ENCODE assay signal across 8 mouse cellular contexts in genomic region chr11:80080381-80080825, GRCm38 (mm10). TPM values are rescaled to one million over a fixed set of nuclear protein-coding genes. Genes with fewer than 3 reads are reported as not detected.
DNase-seq lines count a peak whose midpoint lies in the region; ATAC-seq and TF ChIP-seq lines count a peak whose summit lies in the region.

No protein-coding gene starts in this region.

- peak; percentile 24 for DNase-seq in embryo, embryonic 11.5 days (ENCODE audit: low read depth, low spot score)
- no peak for DNase-seq in embryo, embryonic 9.5 days (ENCODE audit: extremely low spot score)
- DNase-seq in 3T3-L1 (ENCODE audit: low read depth, low spot score), result peak; percentile 41
- no peak for DNase-seq in hindbrain, embryonic 14.5 days (ENCODE audit: low spot score)
- DNase-seq in lung, postnatal 0 days (ENCODE audit: low spot score), result no peak
- no peak for DNase-seq in thymus, postnatal 4 days
- no peak for DNase-seq in right cerebral cortex, postnatal 14 days

- H3K9ac ChIP-seq in embryonic facial prominence, embryonic 13.5 days, result peak overlapping the region; percentile 98
- H3K9ac ChIP-seq in hindbrain, embryonic 14.5 days, result peak overlapping the region; percentile 87
- peak overlapping the region; percentile 96 for H3K9ac ChIP-seq in lung, postnatal 0 days (replicated peaks; ENCODE audit: low read depth)

- no peak for TF ChIP-seq CTCF in lung, postnatal 0 days (IDR thresholded peaks at IDR 0.05)

- H3K4me1 ChIP-seq in embryonic facial prominence, embryonic 13.5 days, result peaks cover 16% of the 10 kb centered on the region
- H3K4me1 ChIP-seq in hindbrain, embryonic 14.5 days (replicated peaks; ENCODE audit: control insufficient read depth, insufficient read depth, low read length), result peaks cover 12% of the 10 kb centered on the region
- H3K4me1 ChIP-seq in lung, postnatal 0 days (ENCODE audit: insufficient read depth, low read depth, low read length), result peaks cover 7% of the 10 kb centered on the region; the same call in 1 of the 2 replicates

- no peaks in the 10 kb centered on the region for H3K36me3 ChIP-seq in embryonic facial prominence, embryonic 13.5 days
- H3K36me3 ChIP-seq in hindbrain, embryonic 14.5 days (replicated peaks; ENCODE audit: control insufficient read depth, insufficient read depth), result no peaks in the 10 kb centered on the region
- H3K36me3 ChIP-seq in lung, postnatal 0 days (ENCODE audit: insufficient read depth, low read length), result no peaks in the 10 kb centered on the region

- no peaks in the 10 kb centered on the region for H3K9me3 ChIP-seq in embryonic facial prominence, embryonic 13.5 days
- no peaks in the 10 kb centered on the region for H3K9me3 ChIP-seq in hindbrain, embryonic 14.5 days (ENCODE audit: control insufficient read depth, low read length)
- no peaks in the 10 kb centered on the region for H3K9me3 ChIP-seq in lung, postnatal 0 days (ENCODE audit: low read length)

- peak overlapping the region; percentile 72 for H3K4me2 ChIP-seq in embryonic facial prominence, embryonic 13.5 days
- peak overlapping the region; percentile 84 for H3K4me2 ChIP-seq in hindbrain, embryonic 14.5 days (replicated peaks)
- H3K4me2 ChIP-seq in lung, postnatal 0 days (replicated peaks; ENCODE audit: low read depth, low read length), result peak overlapping the region; percentile 74

- no peak for TF ChIP-seq EP300 in lung, postnatal 0 days (IDR thresholded peaks at IDR 0.05)

- peak overlapping the region; percentile 97 for H3K27ac ChIP-seq in embryonic facial prominence, embryonic 13.5 days
- peak overlapping the region; percentile 76 for H3K27ac ChIP-seq in hindbrain, embryonic 14.5 days
- H3K27ac ChIP-seq in lung, postnatal 0 days (ENCODE audit: low read length), result peak overlapping the region; percentile 97

- no peaks in the 10 kb centered on the region for H3K27me3 ChIP-seq in embryonic facial prominence, embryonic 13.5 days
- no peaks in the 10 kb centered on the region for H3K27me3 ChIP-seq in hindbrain, embryonic 14.5 days (ENCODE audit: control insufficient read depth, insufficient read depth, low read length)
- no peaks in the 10 kb centered on the region for H3K27me3 ChIP-seq in lung, postnatal 0 days (replicated peaks; ENCODE audit: insufficient read depth, low read length)

- peak; percentile 63; the same call in 1 of the 2 replicates for ATAC-seq in embryonic facial prominence, embryonic 13.5 days (ENCODE audit: insufficient number of reproducible peaks, insufficient read depth, low FRiP score, low TSS enrichment, low read depth)
- no peak for ATAC-seq in hindbrain, embryonic 14.5 days (ENCODE audit: low FRiP score)
- ATAC-seq in lung, postnatal 0 days, result peak; percentile 23

- peak overlapping the region; percentile 91 for H3K4me3 ChIP-seq in embryonic facial prominence, embryonic 13.5 days
- H3K4me3 ChIP-seq in hindbrain, embryonic 14.5 days (replicated peaks; ENCODE audit: low read length), result peak overlapping the region; percentile 90
- peak overlapping the region; percentile 95 for H3K4me3 ChIP-seq in lung, postnatal 0 days (ENCODE audit: low read depth, low read length)

- WGBS in embryonic facial prominence, embryonic 13.5 days, result under 1% methylated on average over 32 of the region's 32 CpGs
- under 1% methylated on average over 32 of the region's 32 CpGs for WGBS in hindbrain, embryonic 14.5 days
- under 1% methylated on average over 28 of the region's 32 CpGs for WGBS in lung, postnatal 0 days

RNA-seq across cellular contexts. Expression of gene Crlf3, which starts 0.4 kb away (rescaled TPM):
- 47.4 and 50.9 TPM in 2 replicates for polyA plus RNA-seq in embryonic facial prominence, embryonic 13.5 days (2015; fragmentation: Nextera tagmentation; extraction: Ambion mirVana)
- 10.7 and 12.3 TPM in 2 replicates for polyA plus RNA-seq in hindbrain, embryonic 14.5 days (2014; fragmentation: Nextera tagmentation; extraction: Ambion mirVana)
- 40.8 and 42.4 TPM in 2 replicates for polyA plus RNA-seq in lung, postnatal 0 days (2015; fragmentation: Nextera tagmentation; extraction: Ambion mirVana)

RNA-seq across cellular contexts. Expression of gene Atad5, which starts 8.8 kb away (rescaled TPM):
- 15.2 and 15.8 TPM in 2 replicates for polyA plus RNA-seq in embryonic facial prominence, embryonic 13.5 days (2015; fragmentation: Nextera tagmentation; extraction: Ambion mirVana)
- 5.0 and 5.4 TPM in 2 replicates for polyA plus RNA-seq in hindbrain, embryonic 14.5 days (2014; fragmentation: Nextera tagmentation; extraction: Ambion mirVana)
- 1.7 and 2.0 TPM in 2 replicates for polyA plus RNA-seq in lung, postnatal 0 days (2015; fragmentation: Nextera tagmentation; extraction: Ambion mirVana)

Comparison
In these comparisons a context has a peak if more than half of its experiments do, and no peak if none do; other contexts are left out.
1. DNase-seq: peak in embryo, embryonic 11.5 days (single experiment) and 3T3-L1 (single experiment); none in embryo, embryonic 9.5 days (single experiment), hindbrain, embryonic 14.5 days (single experiment), lung, postnatal 0 days (single experiment), thymus, postnatal 4 days (single experiment) and right cerebral cortex, postnatal 14 days (single experiment).
2. Peak in every context shown above with its lines, with median percentiles within 50 percentile points of each other: H3K27ac ChIP-seq, H3K4me2 ChIP-seq, H3K4me3 ChIP-seq and H3K9ac ChIP-seq.